Mouse (Mus musculus): Measurements from ENCODE around the gene Gm10912.
"Not testable (repeated sequence)": the region's sequence is repeated elsewhere in the genome, so short reads cannot be mapped to it uniquely, and the experiment has no call there.

Gene Gm10912

GRCm38 (mm10) chr2:104065526-104065925 is at the start of gene Gm10912:
Gene Gm10912, plus strand, starts transcription at chr2:104065826.
- DNase-seq (ENCODE audit: low spot score) = not testable (repeated sequence)

GRCm38 (mm10) chr2:104023096-104023495 is 42.5 kb upstream of the Gm10912 start:
- no peak for DNase-seq (ENCODE audit: low spot score)

- no peak for DNase-seq (ENCODE audit: low spot score)
Measured at GRCm38 (mm10) chr2:104024656-104025055, 41.0 kb upstream of the Gm10912 start.

- DNase-seq (ENCODE audit: low spot score) = peak; percentile 87
Measured at GRCm38 (mm10) chr2:104027458-104028138, 38.0 kb upstream of the Gm10912 start, which contains the start of gene Fbxo3. Gene Fbxo3, plus strand, starts transcription at chr2:104027721.

- DNase-seq (ENCODE audit: low spot score) = peak; percentile 45
Measured at GRCm38 (mm10) chr2:104028139-104028723, 37.4 kb upstream of the Gm10912 start, which contains the start of gene 4931422A03Rik. Gene 4931422A03Rik, minus strand, starts transcription at chr2:104028361.

- DNase-seq (ENCODE audit: low spot score) = peak; percentile 22
Measured at GRCm38 (mm10) chr2:104029074-104029473, 36.6 kb upstream of the Gm10912 start.

- DNase-seq (ENCODE audit: low spot score) = no peak
Measured at GRCm38 (mm10) chr2:104030381-104030780, 35.2 kb upstream of the Gm10912 start.

GRCm38 (mm10) chr2:104032056-104032455 is 33.6 kb upstream of the Gm10912 start:
- DNase-seq (ENCODE audit: low spot score) = no peak

GRCm38 (mm10) chr2:104034832-104035472 is 30.7 kb upstream of the Gm10912 start:
- peak; percentile 81 for DNase-seq (ENCODE audit: low spot score)

- DNase-seq (ENCODE audit: low spot score) = peak; percentile 38
Measured at GRCm38 (mm10) chr2:104035595-104035994, 30.0 kb upstream of the Gm10912 start.

GRCm38 (mm10) chr2:104036316-104036715 is 29.3 kb upstream of the Gm10912 start:
- DNase-seq (ENCODE audit: low spot score) = no peak

- no peak for DNase-seq (ENCODE audit: low spot score)
Measured at GRCm38 (mm10) chr2:104038236-104038635, 27.4 kb upstream of the Gm10912 start.

- peak; percentile 85 for DNase-seq (ENCODE audit: low spot score)
Measured at GRCm38 (mm10) chr2:104041632-104042031, 24.0 kb upstream of the Gm10912 start.

GRCm38 (mm10) chr2:104042766-104043165 is 22.9 kb upstream of the Gm10912 start:
- DNase-seq (ENCODE audit: low spot score) = no peak

- no peak for DNase-seq (ENCODE audit: low spot score)
Measured at GRCm38 (mm10) chr2:104043624-104044478, 21.8 kb upstream of the Gm10912 start.

- DNase-seq (ENCODE audit: low spot score) = no peak
Measured at GRCm38 (mm10) chr2:104044479-104045080, 21.0 kb upstream of the Gm10912 start.

GRCm38 (mm10) chr2:104058381-104058780 is 7.2 kb upstream of the Gm10912 start:
- DNase-seq (ENCODE audit: low spot score) = no peak

GRCm38 (mm10) chr2:104058954-104059353 is 6.7 kb upstream of the Gm10912 start:
- DNase-seq (ENCODE audit: low spot score) = no peak

GRCm38 (mm10) chr2:104059786-104060185 is 5.8 kb upstream of the Gm10912 start:
- DNase-seq (ENCODE audit: low spot score) = no peak

- DNase-seq (ENCODE audit: low spot score) = no peak
Measured at GRCm38 (mm10) chr2:104060996-104061395, 4.6 kb upstream of the Gm10912 start.

- peak; percentile 38 for DNase-seq (ENCODE audit: low spot score)
Measured at GRCm38 (mm10) chr2:104062665-104063064, 3.0 kb upstream of the Gm10912 start.

- DNase-seq (ENCODE audit: low spot score) = no peak
Measured at GRCm38 (mm10) chr2:104064152-104064551, 1.5 kb upstream of the Gm10912 start.

Measured in adipocyte (in vitro differentiated cells).